Mouse (Mus musculus) CH12.LX (cell line): ENCODE data around the gene C1ql4. TPM values are rescaled to one million over a fixed set of nuclear protein-coding genes. Genes with fewer than 3 reads are reported as not detected.

Experiments used
- DNase-seq: peaks from one replicate; pipeline ENCODE4 v3.0.0-alpha.2; 2013; ENCODE audit errors: extremely low read depth
- H3K27ac ChIP-seq: 2 replicates; pipeline ENCODE4 v1.5.1; 2012; ENCODE audit warnings: low read depth, mild to moderate bottlenecking, control low read depth, moderate library complexity; ENCODE audit not compliant: insufficient read depth
- H3K27me3 ChIP-seq: replicated peaks from 2 replicates; pipeline ENCODE3; 2012; ENCODE audit warnings: inconsistent platforms
- H3K36me3 ChIP-seq, 2 experiments: replicated peaks in 1 of 2; 2 replicates each; pipeline versions ENCODE3 to v1.6.1; 2012; ENCODE audit warnings: inconsistent platforms in 1 of 2, low read length in 1 of 2, mild to moderate bottlenecking in 1 of 2, mixed read lengths in 1 of 2, moderate library complexity in 1 of 2; ENCODE audit not compliant: control insufficient read depth in 1 of 2, insufficient read depth in 1 of 2
- H3K4me1 ChIP-seq, 2 experiments: 2 replicates each; pipeline ENCODE4 v1.6.1; 2012; ENCODE audit warnings: inconsistent platforms in 1 of 2, moderate library complexity in 1 of 2; ENCODE audit not compliant: insufficient read depth in 2 of 2, control insufficient read depth in 1 of 2
- H3K4me2 ChIP-seq: 2 replicates; pipeline ENCODE4 v1.6.1; 2012; ENCODE audit warnings: low read depth, mild to moderate bottlenecking, control low read depth; ENCODE audit not compliant: poor library complexity, insufficient read depth, severe bottlenecking
- H3K4me3 ChIP-seq, 3 experiments: fragments of 150-350 bp in 1 of 3; sonication (generic) in 1 of 3; replicated peaks in 1 of 3; 2 replicates each; pipeline versions ENCODE3 to v1.5.1; 2011 to 2012; ENCODE audit warnings: low read depth in 2 of 3, low read length in 2 of 3, mild to moderate bottlenecking in 2 of 3, moderate library complexity in 2 of 3, control low read depth in 1 of 3, improper control_type of control experiment in 1 of 3, inconsistent platforms in 1 of 3, mixed read lengths in 1 of 3; ENCODE audit not compliant: poor library complexity in 1 of 3
- H3K79me2 ChIP-seq: replicated peaks from 2 replicates; pipeline ENCODE4 v1.6.1; 2012; ENCODE audit warnings: mild to moderate bottlenecking, moderate library complexity; ENCODE audit not compliant: control insufficient read depth, poor library complexity, insufficient read depth, severe bottlenecking; ENCODE audit errors: extremely low read depth
- H3K9ac ChIP-seq: 2 replicates; pipeline ENCODE4 v1.6.1; 2012; ENCODE audit warnings: low read depth, mild to moderate bottlenecking, control low read depth, moderate library complexity; ENCODE audit not compliant: insufficient read depth
- H3K9me3 ChIP-seq: replicated peaks from 2 replicates; pipeline ENCODE3; 2012; ENCODE audit warnings: low read length, inconsistent platforms, mixed read lengths
- CHD2 ChIP-seq: IDR thresholded peaks from 2 replicates; pipeline ENCODE4 v1.6.1; 2011; ENCODE audit warnings: low read length, improper control_type of control experiment
- ELF1 ChIP-seq: IDR thresholded peaks from 2 replicates; pipeline ENCODE4 v1.6.1; 2014; ENCODE audit warnings: low read depth, mild to moderate bottlenecking, inconsistent platforms, low read length, improper control_type of control experiment
- EP300 ChIP-seq: IDR thresholded peaks from 2 replicates; pipeline ENCODE4 v1.6.1; 2011; ENCODE audit warnings: low read length, improper control_type of control experiment
- JUN ChIP-seq: IDR thresholded peaks from 2 replicates; pipeline ENCODE4 v1.6.1; 2011; ENCODE audit warnings: low read depth, mild to moderate bottlenecking, low read length, improper control_type of control experiment, moderate library complexity; ENCODE audit not compliant: insufficient read depth
- MAFK ChIP-seq: IDR thresholded peaks from 2 replicates; pipeline ENCODE4 v1.6.1; 2011; ENCODE audit warnings: low read length, improper control_type of control experiment; ENCODE audit not compliant: insufficient replicate concordance
- MXI1 ChIP-seq: IDR thresholded peaks from 2 replicates; pipeline ENCODE4 v1.6.1; 2011; ENCODE audit warnings: mild to moderate bottlenecking, low read depth, low read length, improper control_type of control experiment
- POLR2AphosphoS2 ChIP-seq: IDR thresholded peaks from 2 replicates; pipeline ENCODE4 v1.6.1; 2011; ENCODE audit warnings: low read depth, low read length, improper control_type of control experiment
- TBP ChIP-seq: conservative IDR thresholded peaks from 2 replicates; pipeline ENCODE4 v1.6.1; 2011; ENCODE audit warnings: low read depth, low read length, improper control_type of control experiment
- ZNF384 ChIP-seq: IDR thresholded peaks from 2 replicates; pipeline ENCODE4 v1.6.1; 2012; ENCODE audit warnings: low read depth, low read length, improper control_type of control experiment, inconsistent platforms
- dilution Hi-C: fragments of 300-500 bp; cut with MboI; formaldehyde crosslinking; loops from 2 replicates; pipeline ENCODE4 v1.14.3; 2020; ENCODE audit warnings: low sequenced_read_pairs; ENCODE audit not compliant: extremely low pct_unique_long_range_greater_than_20kb, extremely low pct_ligation_motif_present
- in situ Hi-C: fragments of 300-500 bp; cut with MboI; formaldehyde crosslinking; loops from 3 replicates; pipeline ENCODE4 v1.14.3; 2019; ENCODE audit warnings: low sequenced_read_pairs, low pct_ligation_motif_present, low pct_unique_long_range_greater_than_20kb, mixed read lengths
- polyA plus RNA-seq: library from polyadenylated mRNA; unstranded; fragments of >175 nt; gene quantifications from 2 replicates; pipeline ENCODE4 v1.2.1, GENCODE M21; 2012; ENCODE audit warnings: low read depth; ENCODE audit not compliant: insufficient read length
- total RNA-seq, 2 experiments: library from RNA; depleted of rRNA; stranded (reverse); fragments of 300-350 nt in 1 of 2; fragments of >200 nt in 1 of 2; gene quantifications; 2 replicates each; pipeline ENCODE4 v1.2.3; 2012 to 2014

C1ql4 gene
- total and polyA plus RNA-seq, 3 experiments, result not detected

GRCm38 (mm10) chr15:99111809-99112208 is 24.2 kb upstream of the C1ql4 start:
- H3K27ac ChIP-seq, result no peak overlapping the region
- peaks cover 0 to 17% of the 10 kb centered on the region in 2 experiments; a peak in 2 of 4 replicates for H3K4me1 ChIP-seq
- H3K4me3 ChIP-seq, result no peak overlapping the region
- dilution Hi-C loops (no loop called here), in situ Hi-C loops (no loop called here)
- H3K27me3 ChIP-seq, result no peaks in the 10 kb centered on the region
- no peak for DNase-seq
- no peaks in the 10 kb centered on the region for H3K79me2 ChIP-seq
- H3K9ac ChIP-seq, result no peak overlapping the region
- peaks cover 2 to 9% of the 10 kb centered on the region in 2 experiments for H3K36me3 ChIP-seq
- H3K4me2 ChIP-seq, result no peak overlapping the region
- H3K9me3 ChIP-seq, result no peaks in the 10 kb centered on the region
- TF ChIP-seq MXI1 (no peak), ELF1 (no peak), POLR2AphosphoS2 (no peak), MAFK (no peak)

GRCm38 (mm10) chr15:99111139-99111538 is 23.5 kb upstream of the C1ql4 start:
- peaks cover 2 to 11% of the 10 kb centered on the region in 2 experiments for H3K36me3 ChIP-seq
- peak; percentile 40 for DNase-seq

GRCm38 (mm10) chr15:99107866-99108265 is 20.2 kb upstream of the C1ql4 start:
- no peak overlapping the region for H3K4me3 ChIP-seq
- H3K4me2 ChIP-seq, result no peak overlapping the region
- no peaks in the 10 kb centered on the region for H3K79me2 ChIP-seq
- H3K4me1 ChIP-seq, result peaks cover 0 to 22% of the 10 kb centered on the region in 2 experiments; a peak in 2 of 4 replicates
- H3K27ac ChIP-seq, result no peak overlapping the region
- in situ Hi-C loops (no loop called here), dilution Hi-C loops (no loop called here)
- TF ChIP-seq JUN, result 0 out of 2 replicates have a peak, but pooled peaks have one; percentile 25
- TF ChIP-seq CHD2, result no peak
- H3K9ac ChIP-seq, result no peak overlapping the region
- no peaks in the 10 kb centered on the region for H3K27me3 ChIP-seq
- DNase-seq, result no peak
- H3K36me3 ChIP-seq, result peaks cover 2 to 25% of the 10 kb centered on the region in 2 experiments
- peaks cover 3% of the 10 kb centered on the region for H3K9me3 ChIP-seq

More at GRCm38 (mm10) chr15:99111139-99111538, 23.5 kb upstream of the C1ql4 start:
- no peak overlapping the region for H3K4me3 ChIP-seq
- H3K9ac ChIP-seq, result no peak overlapping the region
- peaks cover 0 to 17% of the 10 kb centered on the region in 2 experiments; a peak in 2 of 4 replicates for H3K4me1 ChIP-seq
- H3K79me2 ChIP-seq, result no peaks in the 10 kb centered on the region
- H3K9me3 ChIP-seq, result peaks cover 2% of the 10 kb centered on the region
- dilution Hi-C loops (no loop called here), in situ Hi-C loops (no loop called here)
- H3K27ac ChIP-seq, result no peak overlapping the region
- peak; percentile 59 for TF ChIP-seq ZNF384
- TF ChIP-seq TBP, result no peak
- 0 out of 2 replicates have a peak, but pooled peaks have one; percentile 40 for TF ChIP-seq EP300
- no peaks in the 10 kb centered on the region for H3K27me3 ChIP-seq
- H3K4me2 ChIP-seq, result no peak overlapping the region
